Mouse (Mus musculus) intestine, embryonic 15.5 days (tissue): Measurements from ENCODE around the gene Mycn. TPM values are rescaled to one million over a fixed set of nuclear protein-coding genes. Genes with fewer than 3 reads are reported as not detected.

Source experiments
- ATAC-seq: fragments of 200-750 bp; cut with Nextera tagmentation; 2 replicates; pipeline ENCODE4 v1.8.0; 2017; ENCODE audit warnings: moderate TSS enrichment, moderate library complexity
- H3K27ac ChIP-seq: fragments of 300-500 bp; sonication (generic); 2 replicates; pipeline ENCODE4 v1.5.1; 2015; ENCODE audit warnings: mild to moderate bottlenecking, inconsistent platforms
- H3K27me3 ChIP-seq: fragments of 300-500 bp; sonication (generic); replicated peaks from 2 replicates; pipeline ENCODE4 v1.6.1; 2015; ENCODE audit warnings: inconsistent platforms
- H3K36me3 ChIP-seq: fragments of 300-500 bp; sonication (generic); 2 replicates; pipeline ENCODE4 v1.6.1; 2015; ENCODE audit warnings: inconsistent platforms
- H3K4me1 ChIP-seq: fragments of 300-500 bp; sonication (generic); replicated peaks from 2 replicates; pipeline ENCODE4 v1.6.1; 2015; ENCODE audit warnings: inconsistent platforms
- H3K4me2 ChIP-seq: fragments of 300-500 bp; sonication (generic); replicated peaks from 2 replicates; pipeline ENCODE4 v1.6.1; 2015; ENCODE audit warnings: mild to moderate bottlenecking, inconsistent platforms
- H3K4me3 ChIP-seq: fragments of 300-500 bp; sonication (generic); replicated peaks from 2 replicates; pipeline ENCODE4 v1.5.1; 2015; ENCODE audit warnings: inconsistent platforms
- H3K9ac ChIP-seq: fragments of 300-500 bp; sonication (generic); 2 replicates; pipeline ENCODE4 v1.6.1; 2015; ENCODE audit warnings: inconsistent platforms
- H3K9me3 ChIP-seq: fragments of 300-500 bp; sonication (generic); 2 replicates; pipeline ENCODE4 v1.6.1; 2016; ENCODE audit warnings: inconsistent platforms
- WGBS: fragments of 180-500 bp; shearing (Covaris S2); methylation state at CpG from one replicate; pipeline ENCODE4 v1.1.7; 2015; 5-methylcytosine and 5-hydroxymethylcytosine counted together
- polyA plus RNA-seq: library from polyadenylated mRNA; unstranded; fragments of >200 nt; fragmentation: Nextera tagmentation; extraction: Ambion mirVana; gene quantifications from 2 replicates; pipeline ENCODE4 v1.2.1, GENCODE M21; 2015

Mycn gene
- 72.5 and 89.8 TPM in 2 replicates for polyA plus RNA-seq

- no peaks in the 10 kb centered on the region for H3K9me3 ChIP-seq
- 0 out of 2 replicates have a peak, but pooled peaks cover 5% of the 10 kb centered on the region for H3K36me3 ChIP-seq
- H3K27me3 ChIP-seq = no peaks in the 10 kb centered on the region
- H3K4me2 ChIP-seq = peak within 1 kb of the TSS; percentile 76
- peak within 1 kb of the TSS; percentile 90 for H3K27ac ChIP-seq
- H3K4me3 ChIP-seq = peak within 1 kb of the TSS; percentile 78
- peak within 1 kb of the TSS; percentile 85 for H3K9ac ChIP-seq
- ATAC-seq = peak; percentile 83
- peaks cover 24% of the 10 kb centered on the region for H3K4me1 ChIP-seq
- under 1% methylated on average over 36 of the region's 38 CpGs for WGBS
Observed at GRCm38 (mm10) chr12:12941661-12942363, at the start of gene Mycn. Gene Mycn (minus strand): TSS chr12:12941914.

- no peak for ATAC-seq
- WGBS = 88% methylated on average over 8 of the region's 8 CpGs
- no peaks in the 10 kb centered on the region for H3K27me3 ChIP-seq
Observed at GRCm38 (mm10) chr12:12987376-12987775, 45.7 kb upstream of the Mycn start.

DNA sequence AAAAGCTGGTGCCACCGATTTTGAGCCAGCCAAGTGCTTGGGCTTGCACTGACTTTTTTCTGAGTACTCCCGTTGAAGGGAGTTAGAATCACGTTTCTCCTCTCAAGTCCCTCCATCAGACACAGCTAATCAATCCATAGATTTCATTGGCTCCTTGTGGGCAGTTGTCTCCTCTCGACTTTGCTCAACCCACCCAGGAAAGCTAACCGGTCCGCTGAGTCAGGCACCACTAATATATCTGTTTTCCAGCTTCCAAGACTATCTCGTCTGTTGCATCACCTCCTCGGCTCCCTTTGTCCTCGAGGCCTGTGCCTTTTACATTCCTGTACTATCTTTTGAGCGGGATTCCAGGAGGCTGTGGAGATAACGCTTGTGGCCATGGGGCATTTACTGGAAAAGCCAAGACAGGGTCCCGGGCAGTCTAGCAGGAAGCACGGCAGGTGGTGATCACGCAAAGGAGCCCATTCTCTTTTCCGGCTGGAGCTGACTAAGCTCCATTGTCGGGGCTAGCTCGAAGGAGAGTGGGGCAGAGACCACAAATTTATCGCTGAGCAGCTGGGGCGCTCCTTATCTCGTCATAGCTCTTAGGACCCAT lies 45.0 kb upstream of the Mycn start:
- Histone ChIP-seq H3K4me3 (no peak overlapping the region), H3K36me3 (no peaks in the 10 kb centered on the region), H3K9ac (no peak overlapping the region), H3K4me2 (no peak overlapping the region), H3K9me3 (no peaks in the 10 kb centered on the region), H3K27ac (no peak overlapping the region), H3K27me3 (no peaks in the 10 kb centered on the region), H3K4me1 (no peaks in the 10 kb centered on the region)
- no peak for ATAC-seq
- 78% methylated on average over 20 of the region's 20 CpGs for WGBS

More at GRCm38 (mm10) chr12:12987376-12987775, 45.7 kb upstream of the Mycn start:
- H3K9ac ChIP-seq = no peak overlapping the region
- no peaks in the 10 kb centered on the region for H3K36me3 ChIP-seq
- H3K4me3 ChIP-seq = no peak overlapping the region
- H3K27ac ChIP-seq = no peak overlapping the region
- no peaks in the 10 kb centered on the region for H3K9me3 ChIP-seq
- no peaks in the 10 kb centered on the region for H3K4me1 ChIP-seq
- H3K4me2 ChIP-seq = no peak overlapping the region

- WGBS = 85% methylated on average over 1 of the region's 1 CpGs
- Histone ChIP-seq H3K27ac (no peak overlapping the region), H3K27me3 (no peaks in the 10 kb centered on the region), H3K9me3 (no peaks in the 10 kb centered on the region), H3K4me3 (no peak overlapping the region), H3K4me2 (no peak overlapping the region), H3K36me3 (no peaks in the 10 kb centered on the region), H3K9ac (no peak overlapping the region), H3K4me1 (no peaks in the 10 kb centered on the region)
- ATAC-seq = no peak
Observed at GRCm38 (mm10) chr12:12983032-12983431, 41.3 kb upstream of the Mycn start.

DNA sequence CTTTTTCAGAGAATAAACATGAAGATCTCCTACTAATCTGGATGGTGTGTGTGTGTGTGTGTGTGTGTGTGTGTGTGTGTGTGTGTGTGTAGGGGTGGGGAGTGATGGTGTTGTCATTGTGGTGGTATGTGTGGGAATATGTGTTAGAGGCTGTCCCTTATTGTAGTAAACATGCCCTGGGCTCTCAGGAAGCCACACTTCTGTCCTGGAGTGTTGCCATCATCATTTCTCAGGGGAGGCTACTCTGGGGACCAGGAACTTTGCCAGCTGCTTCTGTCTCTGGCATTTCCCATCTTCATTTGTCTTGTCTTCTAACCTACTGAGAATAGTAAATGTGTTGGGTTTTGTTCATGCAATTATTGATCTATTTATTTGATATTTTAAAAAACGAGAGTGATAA lies 33.7 kb upstream of the Mycn start:
- no peak overlapping the region for H3K4me2 ChIP-seq
- no peak overlapping the region for H3K4me3 ChIP-seq
- no peaks in the 10 kb centered on the region for H3K36me3 ChIP-seq
- no peak overlapping the region for H3K9ac ChIP-seq
- ATAC-seq = no peak; the same call in 1 of the 2 replicates
- WGBS = 76% methylated on average over 1 of the region's 1 CpGs
- no peak overlapping the region for H3K27ac ChIP-seq
- peaks cover 8% of the 10 kb centered on the region; the same call in 1 of the 2 replicates for H3K4me1 ChIP-seq
- no peaks in the 10 kb centered on the region for H3K9me3 ChIP-seq
- H3K27me3 ChIP-seq = no peaks in the 10 kb centered on the region

GRCm38 (mm10) chr12:12972756-12973435 lies 31.2 kb upstream of the Mycn start:
- Histone ChIP-seq H3K4me1 (peaks cover 8% of the 10 kb centered on the region; the same call in 1 of the 2 replicates), H3K4me2 (no peak overlapping the region), H3K36me3 (no peaks in the 10 kb centered on the region), H3K4me3 (no peak overlapping the region), H3K27ac (peak overlapping the region; percentile 57), H3K9ac (no peak overlapping the region), H3K9me3 (no peaks in the 10 kb centered on the region), H3K27me3 (no peaks in the 10 kb centered on the region)
- 28% methylated on average over 8 of the region's 8 CpGs for WGBS
- ATAC-seq = no peak

DNA sequence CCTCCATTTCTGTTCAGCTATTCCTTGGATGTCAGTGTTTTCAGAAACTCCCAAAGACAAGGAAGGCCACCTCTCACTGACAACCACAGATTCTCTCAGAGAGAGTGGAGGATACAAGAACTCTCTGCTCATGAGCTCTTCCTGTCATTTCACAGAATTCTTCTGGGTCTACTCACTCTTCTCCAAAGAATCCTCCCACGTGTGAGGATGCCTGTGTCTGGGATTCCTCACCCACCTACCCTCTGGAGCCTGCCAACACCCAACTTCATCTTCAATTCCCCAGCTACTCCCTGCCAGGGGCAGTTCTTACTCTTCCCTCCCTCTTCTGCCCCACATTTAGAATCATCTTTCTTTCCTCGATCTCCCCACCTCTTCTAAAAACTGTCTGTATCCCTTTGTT lies 26.2 kb upstream of the Mycn start:
- Histone ChIP-seq H3K27ac (no peak overlapping the region), H3K36me3 (no peaks in the 10 kb centered on the region), H3K4me1 (0 out of 2 replicates have a peak, but pooled peaks cover 5% of the 10 kb centered on the region), H3K27me3 (no peaks in the 10 kb centered on the region), H3K4me2 (no peak overlapping the region), H3K9me3 (no peaks in the 10 kb centered on the region), H3K9ac (no peak overlapping the region), H3K4me3 (no peak overlapping the region)
- 73% methylated on average over 2 of the region's 2 CpGs for WGBS
- no peak for ATAC-seq

DNA sequence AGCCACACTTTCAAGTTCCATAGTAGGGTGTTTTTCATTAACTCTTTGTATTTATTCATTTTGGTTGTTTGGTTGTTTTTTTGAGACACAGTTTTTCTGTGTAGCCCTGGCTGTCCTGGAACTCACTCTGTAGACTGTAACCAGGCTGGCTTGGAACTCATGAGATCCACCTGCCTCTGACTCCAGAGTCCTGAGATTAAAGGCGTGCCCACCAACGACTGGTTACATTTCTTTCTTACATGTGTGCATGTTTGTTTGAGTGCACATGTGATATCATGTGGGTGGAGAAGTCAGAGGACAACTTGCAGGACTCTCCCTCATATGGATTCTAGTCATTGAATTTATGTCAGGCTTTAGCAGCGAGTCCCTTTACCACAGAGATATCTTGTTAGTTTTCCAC lies 23.1 kb upstream of the Mycn start:
- H3K27me3 ChIP-seq = no peaks in the 10 kb centered on the region
- H3K4me3 ChIP-seq = no peak overlapping the region
- H3K9ac ChIP-seq = no peak overlapping the region
- 84% methylated on average over 3 of the region's 3 CpGs for WGBS
- H3K9me3 ChIP-seq = no peaks in the 10 kb centered on the region
- no peaks in the 10 kb centered on the region for H3K4me1 ChIP-seq
- no peak for ATAC-seq
- H3K4me2 ChIP-seq = no peak overlapping the region
- no peak overlapping the region for H3K27ac ChIP-seq
- no peaks in the 10 kb centered on the region for H3K36me3 ChIP-seq

GRCm38 (mm10) chr12:12947606-12948005 lies 5.9 kb upstream of the Mycn start:
- Histone ChIP-seq H3K27ac (no peak overlapping the region), H3K4me2 (no peak overlapping the region), H3K36me3 (no peaks in the 10 kb centered on the region), H3K4me3 (no peak overlapping the region), H3K9me3 (no peaks in the 10 kb centered on the region), H3K4me1 (peaks cover 7% of the 10 kb centered on the region; the same call in 1 of the 2 replicates), H3K9ac (no peak overlapping the region), H3K27me3 (no peaks in the 10 kb centered on the region)
- 70% methylated on average over 4 of the region's 4 CpGs for WGBS
- no peak for ATAC-seq

DNA sequence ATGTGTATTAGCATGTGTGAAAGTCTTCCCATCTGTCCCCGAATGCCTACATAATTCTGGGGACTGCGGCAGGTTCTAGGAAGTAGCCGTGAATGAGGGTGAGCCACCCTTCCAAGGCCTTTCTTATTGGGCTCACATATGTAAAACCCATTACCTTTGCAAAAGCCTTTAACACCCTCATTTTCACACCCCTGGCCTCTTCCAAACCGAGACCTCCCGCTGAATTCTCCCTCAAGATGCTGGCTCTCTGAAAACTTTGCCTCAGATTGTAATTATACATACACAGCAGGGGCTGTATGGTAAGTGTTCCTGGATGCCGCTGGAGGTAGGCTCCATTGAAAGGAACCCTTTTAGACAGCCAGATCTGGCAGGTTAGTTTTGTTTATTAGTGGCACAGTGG lies 1.6 kb upstream of the Mycn start:
- no peak for ATAC-seq
- no peak overlapping the region for H3K27ac ChIP-seq
- H3K9me3 ChIP-seq = no peaks in the 10 kb centered on the region
- H3K27me3 ChIP-seq = no peaks in the 10 kb centered on the region
- no peak overlapping the region for H3K4me3 ChIP-seq
- no peak overlapping the region for H3K9ac ChIP-seq
- peaks cover 16% of the 10 kb centered on the region; the same call in 1 of the 2 replicates for H3K4me1 ChIP-seq
- H3K36me3 ChIP-seq = no peaks in the 10 kb centered on the region
- H3K4me2 ChIP-seq = peak overlapping the region; percentile 76; the same call in 1 of the 2 replicates
- WGBS = 60% methylated on average over 6 of the region's 6 CpGs

DNA sequence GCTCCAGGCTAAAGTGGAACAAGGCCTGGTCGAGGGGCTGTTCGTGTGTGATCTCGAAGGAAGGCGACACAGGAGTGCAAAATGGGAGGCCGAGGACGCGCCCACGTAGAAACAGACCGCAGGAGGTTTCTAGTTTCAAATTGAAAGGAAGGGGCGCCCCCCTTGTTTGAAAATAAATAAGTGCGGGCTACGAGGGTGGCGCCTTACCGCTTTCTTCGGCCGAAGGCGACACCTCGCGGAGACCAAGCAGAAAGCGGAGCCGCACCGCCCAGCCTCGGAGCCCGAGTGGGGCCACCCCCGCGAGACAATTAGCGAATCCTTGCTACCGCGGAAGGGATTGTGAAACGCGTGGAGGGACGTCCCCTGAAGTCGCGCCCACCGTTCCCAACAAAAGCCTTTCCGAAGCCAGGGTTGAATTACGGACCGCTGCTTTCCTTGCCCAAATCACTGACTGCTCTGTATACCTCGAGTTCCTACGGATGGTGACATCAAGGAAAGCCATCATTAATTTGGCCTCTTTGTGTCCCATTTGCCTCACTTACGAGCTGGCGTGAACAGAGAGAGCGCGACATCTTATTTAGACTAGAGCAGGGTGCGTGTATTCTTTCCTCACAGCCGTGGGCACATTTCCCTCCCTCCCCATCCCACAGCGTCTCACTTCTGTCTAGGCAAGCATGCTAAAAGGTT lies 793 bp upstream of the Mycn start:
- Histone ChIP-seq H3K27ac (peak overlapping the region; percentile 69), H3K9me3 (no peaks in the 10 kb centered on the region), H3K4me3 (peak overlapping the region; percentile 78), H3K9ac (peak overlapping the region; percentile 51), H3K4me2 (peak overlapping the region; percentile 76), H3K27me3 (no peaks in the 10 kb centered on the region), H3K4me1 (peaks cover 17% of the 10 kb centered on the region; the same call in 1 of the 2 replicates), H3K36me3 (no peaks in the 10 kb centered on the region)
- WGBS = 1% methylated on average over 47 of the region's 47 CpGs
- ATAC-seq = peak; percentile 57

- Histone ChIP-seq H3K4me3 (peak overlapping the region; percentile 78), H3K27me3 (no peaks in the 10 kb centered on the region), H3K4me1 (peaks cover 24% of the 10 kb centered on the region), H3K4me2 (peak overlapping the region; percentile 76), H3K36me3 (0 out of 2 replicates have a peak, but pooled peaks cover 5% of the 10 kb centered on the region), H3K27ac (peak overlapping the region; percentile 90), H3K9me3 (no peaks in the 10 kb centered on the region), H3K9ac (peak overlapping the region; percentile 85)
- peak; percentile 0; the same call in 1 of the 2 replicates for ATAC-seq
- WGBS = under 1% methylated on average over 20 of the region's 20 CpGs
Observed at GRCm38 (mm10) chr12:12941129-12941504, 597 bp downstream of the Mycn start.
